Mouse (Mus musculus) layer of hippocampus, postnatal 36 days (tissue): ENCODE measurements around the gene Abhd12b. TPM values are rescaled to one million over a fixed set of nuclear protein-coding genes. Genes with fewer than 3 reads are reported as not detected.
"Not testable (repeated sequence)": the region's sequence is repeated elsewhere in the genome, so short reads cannot be mapped to it uniquely, and the experiment has no call there.

Experiments used
- DNase-seq, 2 experiments: peaks; one replicate each; pipeline ENCODE4 v3.0.0; 2022
- total RNA-seq, 2 experiments: library from RNA; stranded (reverse); gene quantifications; 2 replicates each; pipeline ENCODE4 v1.2.3; 2021

Gene Abhd12b
- total RNA-seq, 2 experiments from 2014 or later, result 0.20 TPM; not detected in 1

DNA sequence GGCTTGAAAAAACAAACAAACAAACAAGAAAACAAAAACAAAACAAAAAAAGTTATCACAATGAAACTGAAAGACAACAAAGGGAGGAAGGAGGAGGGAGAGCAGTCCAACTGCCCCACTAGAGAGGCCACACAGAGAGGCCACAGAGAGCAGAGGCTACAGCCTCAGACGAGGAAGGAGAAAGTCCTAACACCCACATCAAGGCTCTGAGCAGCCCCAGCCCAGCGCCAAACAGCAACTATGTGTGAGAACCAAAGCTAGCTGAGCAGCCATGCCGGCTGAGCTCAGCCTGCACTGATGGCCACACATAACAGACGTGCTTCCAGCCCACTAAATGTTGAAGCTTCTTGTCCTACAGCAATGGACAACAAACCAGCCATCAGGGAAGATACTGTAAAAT, 14.1 kb upstream of the Abhd12b start:
- no peak for DNase-seq

DNA sequence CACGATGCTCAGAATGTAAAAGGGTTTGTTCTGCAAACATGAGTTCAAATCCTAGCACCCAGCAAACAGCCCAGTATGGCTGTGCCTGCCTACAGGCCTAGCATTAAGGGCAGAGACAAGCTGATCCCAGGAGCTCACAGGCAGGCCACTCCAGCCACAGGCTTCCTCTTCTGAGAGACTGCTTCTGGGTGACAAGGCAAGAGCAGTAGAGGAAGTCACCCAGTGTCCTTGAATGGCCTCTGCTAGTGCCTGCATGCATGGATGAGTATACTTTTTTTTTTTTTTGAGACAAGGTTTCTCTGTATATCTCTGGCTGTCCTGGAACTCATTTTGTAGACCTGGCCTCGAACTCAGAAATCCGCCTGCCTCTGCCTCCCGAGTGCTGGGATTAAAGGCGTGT, 13.4 kb upstream of the Abhd12b start:
- no peak for DNase-seq

DNA sequence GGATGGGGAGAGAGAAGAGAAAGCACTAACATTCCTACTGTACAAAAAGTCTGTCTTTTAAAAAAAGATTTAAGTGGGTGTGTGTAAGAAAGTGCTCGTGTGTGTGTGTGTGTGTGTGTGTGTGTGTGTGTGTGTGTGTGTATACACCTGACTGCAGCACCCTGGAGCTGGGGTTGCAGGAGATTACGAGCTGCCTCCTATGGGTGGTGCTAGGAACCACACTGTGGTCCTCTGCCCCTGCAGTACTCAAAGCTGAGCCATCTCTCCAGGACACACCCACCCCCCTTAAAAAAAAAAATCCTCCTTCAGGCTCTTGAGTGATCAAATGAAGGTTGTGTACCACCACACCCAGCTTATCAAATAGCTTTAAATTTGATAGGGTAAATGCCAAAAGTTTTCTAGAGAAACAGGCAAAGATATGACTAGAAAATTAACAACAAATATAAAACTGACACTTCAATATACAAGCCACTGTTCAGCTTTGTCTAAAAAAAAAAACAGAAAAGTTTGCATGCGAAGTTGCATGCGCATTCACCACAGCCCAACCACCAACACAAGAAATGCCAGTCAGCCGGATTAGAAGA, 12.9 kb upstream of the Abhd12b start:
- DNase-seq, result no peak

DNA sequence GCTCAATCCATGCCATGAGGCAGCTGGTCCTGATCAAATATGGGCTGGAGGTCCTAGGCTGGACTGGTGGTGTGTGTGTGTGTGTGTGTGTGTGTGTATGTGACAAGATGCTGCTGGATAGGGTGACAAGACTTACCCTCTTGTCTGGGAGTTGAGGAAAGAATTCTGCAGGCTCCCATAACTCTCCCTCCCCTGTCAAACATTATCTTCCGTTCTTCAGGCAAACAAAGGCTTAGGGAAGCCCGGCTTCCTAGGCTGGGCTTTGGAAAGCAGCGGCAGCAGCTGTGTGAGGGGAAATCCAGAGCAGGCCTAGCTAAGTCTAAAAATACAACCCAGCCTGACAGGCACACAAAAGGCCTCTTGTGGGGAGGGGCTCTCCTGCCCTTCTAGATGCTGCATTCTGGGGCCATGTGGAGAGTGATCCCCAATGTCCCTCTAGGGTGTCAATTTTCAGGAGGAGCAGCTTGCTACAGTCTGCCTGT, 9.8 kb upstream of the Abhd12b start:
- not testable (repeated sequence) for DNase-seq

DNA sequence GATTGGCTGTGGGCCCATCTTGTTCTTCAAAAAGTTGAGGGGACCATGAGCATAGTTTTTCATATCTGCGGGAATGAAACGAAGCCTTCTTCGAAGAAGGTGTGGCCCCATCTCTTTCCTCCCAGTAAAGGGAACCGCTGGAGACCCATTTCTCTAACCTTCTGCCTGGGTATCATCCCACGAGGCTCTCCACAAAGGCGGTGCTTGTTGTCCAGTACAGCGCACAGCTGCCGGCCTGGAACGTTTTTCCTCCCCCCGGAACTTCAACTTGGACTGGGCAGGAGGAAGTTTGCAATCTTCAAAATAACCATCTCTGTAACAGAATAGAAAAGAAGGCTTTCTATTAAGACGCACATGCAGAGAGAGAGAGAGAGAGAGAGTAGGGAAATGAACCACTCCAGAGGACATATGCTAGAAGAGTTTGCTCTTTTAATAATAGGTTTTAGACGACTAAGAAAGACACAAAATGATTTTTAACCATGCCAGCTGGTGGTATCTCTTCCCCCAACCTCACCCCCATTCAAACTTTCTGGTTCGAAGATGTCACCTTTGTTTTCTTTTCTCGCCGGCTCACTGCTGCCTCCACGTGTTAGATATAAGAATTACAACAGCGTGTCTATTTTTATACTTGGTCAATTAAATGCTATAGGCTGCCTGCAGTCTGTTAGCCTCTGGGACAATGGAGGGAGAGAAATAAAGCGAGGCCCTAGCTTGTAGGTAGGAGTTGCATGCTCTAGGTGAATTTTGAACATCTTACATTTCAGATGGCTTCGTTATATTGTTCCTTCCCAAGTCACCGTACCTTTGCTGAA, 9.1 kb upstream of the Abhd12b start:
- peak; percentile 25 to 47 for DNase-seq

DNA sequence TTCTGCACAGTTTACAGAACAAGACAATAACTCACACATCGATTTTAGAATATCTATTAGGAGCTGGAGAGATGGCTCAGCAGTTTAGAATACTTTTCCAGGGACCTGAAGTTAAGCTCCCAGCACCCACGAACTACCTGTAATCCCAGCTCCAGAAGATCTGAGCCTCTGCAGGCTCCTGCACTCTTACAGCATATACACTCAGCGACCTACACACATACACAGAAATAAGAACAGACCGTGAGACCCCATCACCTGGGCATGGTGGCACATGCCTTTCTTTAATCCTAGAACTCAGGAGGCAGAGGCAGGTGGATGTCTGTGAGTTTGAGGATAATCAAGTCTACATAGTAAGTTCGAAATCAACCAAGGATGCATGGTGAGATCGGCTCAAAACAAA, 8.4 kb upstream of the Abhd12b start:
- no peak for DNase-seq

DNA sequence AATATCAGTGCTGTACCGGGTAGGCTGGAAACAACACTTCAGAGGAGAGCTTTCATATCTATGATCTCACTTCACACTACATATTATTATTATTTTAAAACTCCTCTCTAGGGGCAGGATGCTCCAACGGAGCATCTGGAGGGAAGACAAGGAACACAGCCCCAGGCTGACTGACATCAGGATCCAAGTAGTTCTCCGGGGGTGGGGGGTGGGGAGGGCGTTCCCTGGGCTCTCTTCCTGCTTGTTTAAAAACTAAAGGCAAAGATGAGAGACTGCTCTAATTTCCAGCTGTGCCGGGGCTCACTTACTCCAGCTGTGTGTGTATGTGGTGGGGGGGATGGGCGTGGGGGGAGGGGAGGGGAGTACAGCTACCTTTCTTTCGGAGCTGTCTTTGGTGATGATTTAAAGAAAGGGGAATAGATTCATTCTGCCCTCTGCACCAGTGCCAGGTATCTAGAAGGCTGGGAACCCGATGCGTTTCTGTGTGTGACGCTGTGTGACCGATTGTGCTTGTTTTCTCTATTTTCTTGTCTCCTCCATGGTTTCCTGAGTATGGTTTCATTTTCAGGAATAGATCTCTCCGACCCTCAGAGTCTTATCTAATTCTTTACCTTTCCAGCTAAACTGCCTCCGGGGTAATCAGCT, 5.8 kb upstream of the Abhd12b start:
- DNase-seq, result no peak

DNA sequence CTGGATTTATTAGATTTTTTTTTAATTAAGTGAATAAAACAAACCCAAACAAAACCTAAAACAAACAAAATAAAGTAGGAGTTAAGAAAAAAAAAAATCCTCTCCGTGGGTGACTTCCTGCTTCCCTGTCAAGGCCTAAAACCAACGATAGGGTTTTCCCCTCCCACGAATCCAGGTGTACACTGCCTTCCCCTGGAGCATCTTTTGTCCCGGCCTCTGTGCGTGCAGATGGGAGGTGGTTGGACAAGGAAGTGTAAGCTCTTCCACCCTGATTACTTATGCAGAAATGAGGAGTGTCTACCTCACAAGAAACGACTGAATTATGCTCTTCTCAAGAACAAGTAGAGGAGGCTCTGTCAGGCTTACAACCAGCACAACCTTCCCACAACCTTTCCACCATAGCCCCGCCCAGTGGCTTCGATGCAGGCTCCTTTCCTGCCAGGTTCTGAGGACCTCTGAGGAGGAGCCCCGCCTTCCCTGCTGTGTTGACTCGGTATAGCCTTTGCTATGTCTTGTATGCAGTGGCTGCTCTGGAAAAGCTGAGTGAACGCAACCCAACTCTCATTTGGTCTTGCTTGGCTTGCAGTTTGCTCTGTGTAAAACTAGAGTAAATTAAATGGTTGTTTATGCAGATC, 5.2 kb upstream of the Abhd12b start:
- no peak for DNase-seq

DNA sequence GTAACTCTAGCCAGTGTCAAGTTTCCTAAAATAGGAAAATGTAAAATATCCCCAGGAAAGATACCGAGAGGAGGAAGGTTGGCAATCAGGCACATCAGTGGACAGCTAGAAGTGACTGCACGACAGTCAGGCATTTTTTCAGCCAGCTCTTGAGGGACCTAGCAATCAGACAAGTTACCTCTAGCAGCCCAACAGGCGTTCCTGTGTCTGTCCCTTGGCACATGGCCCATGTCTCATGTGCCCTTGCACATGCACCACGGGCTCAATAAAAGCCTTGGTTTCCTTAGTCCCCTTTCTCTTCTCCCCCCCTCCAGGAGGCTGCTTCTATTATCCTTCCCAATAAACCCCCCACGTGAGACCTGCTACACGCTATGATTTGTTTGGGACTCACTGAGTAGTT, 2.3 kb downstream of the Abhd12b start:
- no peak for DNase-seq

DNA sequence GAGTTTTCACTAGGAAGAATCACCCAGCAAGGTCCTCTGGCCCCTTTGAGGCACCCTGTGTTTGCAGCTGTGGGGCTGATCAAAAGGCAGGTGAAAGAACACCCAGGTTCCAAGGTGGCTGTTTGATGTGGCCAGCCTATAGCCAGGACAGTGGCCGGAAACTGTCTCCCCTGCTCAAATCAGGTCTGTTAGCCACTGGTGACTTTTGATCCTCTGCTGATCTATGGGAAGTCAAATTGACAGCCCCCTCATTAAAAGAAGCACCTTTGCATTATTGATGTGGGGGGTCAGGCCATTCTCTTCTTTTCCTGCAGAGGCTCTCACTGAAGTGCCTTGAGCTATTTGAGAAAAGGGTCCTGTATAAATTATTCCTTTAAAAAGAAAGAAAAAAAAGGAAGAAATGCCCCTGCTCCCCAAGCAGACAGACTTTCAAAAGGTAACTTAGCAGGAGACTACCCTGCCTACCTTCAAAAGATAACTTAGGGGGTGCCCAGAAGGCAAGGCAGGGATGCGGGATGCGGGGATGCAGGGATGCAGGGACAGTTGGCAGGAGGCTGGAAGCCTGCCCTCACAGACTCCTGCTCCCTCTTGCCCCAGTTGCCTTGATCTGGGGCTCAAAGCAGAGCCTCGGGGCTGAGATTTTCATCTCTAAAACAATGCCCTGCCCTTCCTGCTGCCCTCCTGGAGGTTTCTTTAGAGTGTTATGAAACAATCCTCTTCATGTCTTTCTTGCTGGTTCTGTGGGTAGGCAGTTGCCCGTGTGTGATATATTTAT, 3.5 kb downstream of the Abhd12b start:
- no peak for DNase-seq

DNA sequence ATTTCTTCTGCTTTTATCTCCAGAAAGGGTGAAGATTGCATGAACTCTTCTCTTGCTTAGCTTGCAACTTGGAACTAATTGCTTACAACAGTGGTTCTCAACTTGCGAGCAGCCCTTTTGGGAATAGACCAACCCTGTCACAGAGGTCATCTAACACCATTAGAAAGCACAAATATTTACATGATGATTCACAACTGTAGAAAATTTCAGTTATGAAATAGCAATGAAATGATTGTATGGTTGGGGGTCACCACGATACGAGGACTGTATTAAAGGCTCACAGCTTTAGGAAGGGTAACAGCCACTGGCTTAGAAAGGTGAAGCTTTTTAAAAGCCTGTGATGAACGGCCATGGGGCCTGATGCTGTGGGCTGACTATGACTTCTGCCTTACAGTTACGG, 7.1 kb downstream of the Abhd12b start:
- no peak for DNase-seq

DNA sequence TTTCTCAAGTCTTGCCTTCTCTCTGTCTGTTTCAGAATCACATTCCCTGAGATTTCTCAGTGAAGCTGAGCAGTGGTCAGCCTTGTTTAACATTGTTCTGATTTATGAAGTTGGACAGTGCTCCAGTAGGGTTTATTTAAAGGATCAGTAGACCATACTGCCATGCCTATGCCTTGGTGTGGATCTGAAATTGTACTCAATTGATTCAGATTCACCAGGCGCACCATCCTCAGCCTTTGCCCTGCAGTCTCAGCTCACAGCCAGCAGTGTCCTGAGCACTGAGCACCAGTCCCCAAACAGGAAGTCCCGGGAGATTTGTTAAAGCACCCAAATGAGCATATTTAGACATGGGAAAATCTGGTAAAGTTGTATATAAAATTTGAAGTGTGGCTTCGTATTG, 10.8 kb downstream of the Abhd12b start:
- DNase-seq, result no peak

DNA sequence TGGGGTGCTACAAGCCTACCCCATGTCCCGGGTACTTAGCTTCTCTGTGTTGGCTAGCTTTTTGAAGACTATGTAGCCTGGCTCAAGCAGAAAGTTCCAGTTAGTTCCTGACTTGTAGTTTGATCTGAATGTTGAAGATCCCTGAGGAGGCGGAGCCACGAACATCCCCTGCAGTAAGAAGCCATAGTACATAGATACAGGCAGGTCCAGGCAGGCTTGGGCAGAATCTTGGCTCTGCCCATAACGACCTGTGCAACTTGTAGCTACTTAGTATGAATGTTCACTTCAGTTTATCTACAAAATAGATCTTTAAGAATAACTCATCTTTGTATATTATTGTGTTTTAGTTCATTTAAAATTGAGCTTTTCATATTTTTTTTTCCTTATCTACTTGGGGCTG, 14.0 kb downstream of the Abhd12b start:
- DNase-seq, result no peak

DNA sequence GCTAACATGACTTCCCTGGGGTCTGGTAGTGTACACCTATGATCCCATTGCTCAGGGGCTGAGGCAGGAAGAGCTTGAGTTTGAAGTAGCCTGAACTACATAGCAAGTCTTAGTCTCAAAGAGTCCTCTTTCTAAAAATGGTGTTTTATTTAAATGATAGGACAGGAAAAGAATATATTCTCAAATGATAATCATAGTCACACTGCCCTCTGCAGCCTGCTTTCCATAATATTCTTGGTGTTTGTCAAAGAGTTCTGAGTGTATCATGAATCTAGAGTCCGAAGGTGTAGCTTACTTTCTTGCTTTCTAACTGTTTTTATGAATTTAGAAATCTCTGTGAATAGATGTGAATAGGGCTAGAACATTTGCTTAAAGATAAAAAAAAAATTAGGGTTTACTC, 16.0 kb downstream of the Abhd12b start:
- DNase-seq, result no peak

DNA sequence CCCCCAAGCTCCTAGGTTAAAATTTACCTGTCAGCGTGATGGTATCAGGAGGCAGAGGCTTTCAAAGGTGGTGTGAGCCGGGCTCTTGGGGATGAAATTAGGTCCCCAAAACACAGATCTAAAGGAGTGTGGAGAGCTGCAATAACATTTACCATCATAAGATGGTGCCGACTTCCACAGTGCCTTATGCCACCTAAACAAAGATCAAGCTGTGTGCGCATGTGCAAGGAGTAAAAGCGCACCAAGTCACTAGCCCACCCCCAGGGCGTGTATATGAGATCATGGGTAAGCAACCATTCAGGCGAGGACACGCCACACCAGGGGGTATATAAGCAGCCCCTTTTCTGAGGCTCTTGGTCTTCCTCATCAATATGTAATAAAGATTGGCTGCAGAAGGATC, 29.6 kb downstream of the Abhd12b start:
- DNase-seq, result not testable (repeated sequence)

DNA sequence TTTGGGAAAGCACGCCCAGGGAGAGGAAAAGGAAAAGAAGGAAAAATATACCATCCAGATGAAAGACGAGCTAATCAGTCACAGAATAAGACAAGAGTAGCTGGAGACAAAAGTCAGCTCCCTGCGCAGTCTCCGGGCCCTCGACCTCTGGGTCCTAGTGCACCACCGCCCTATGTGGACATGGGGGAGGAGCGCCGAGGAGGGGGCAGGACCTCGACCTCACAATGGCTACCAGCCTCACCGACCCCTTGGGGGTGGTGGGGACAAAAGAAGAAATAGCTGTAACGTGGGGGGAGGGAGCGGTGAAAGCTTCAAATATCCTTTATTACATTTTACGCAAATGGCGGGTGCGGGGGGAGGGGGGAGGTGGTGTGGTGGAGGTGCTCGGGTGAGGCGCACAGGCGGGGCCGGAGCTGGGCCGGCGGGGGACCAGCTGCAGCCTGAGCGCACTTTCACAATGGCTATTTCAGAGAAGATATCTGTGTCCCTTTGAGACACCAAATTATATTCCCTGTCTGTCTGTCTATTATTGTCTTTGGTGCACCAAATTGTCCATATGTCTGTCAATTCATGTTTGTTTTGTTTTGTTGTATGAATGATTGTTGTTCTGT, 30.3 kb downstream of the Abhd12b start:
- DNase-seq, result no peak

DNA sequence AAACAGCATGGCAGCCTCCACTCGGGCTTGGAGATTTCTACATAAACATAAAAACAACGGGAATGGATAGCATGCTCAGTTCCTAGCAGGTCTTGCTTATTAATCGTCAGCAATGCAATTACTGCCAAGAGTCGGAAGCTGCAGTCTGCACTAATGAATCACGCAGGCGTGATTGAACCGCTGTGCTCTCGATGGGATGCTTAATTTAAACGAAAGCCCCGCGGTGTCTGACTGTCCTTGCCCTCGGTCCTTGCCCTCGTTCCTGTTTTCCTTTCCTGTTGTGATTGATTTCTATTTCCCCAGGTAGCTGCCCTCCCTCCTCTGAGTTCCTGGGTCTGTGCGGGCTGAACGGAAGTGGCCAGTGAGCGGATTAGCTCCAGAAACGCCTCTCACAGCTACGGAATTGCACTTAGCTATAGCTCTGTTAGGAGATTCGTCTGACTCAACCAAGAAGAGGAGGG, 38.4 kb downstream of the Abhd12b start:
- DNase-seq, result peak; percentile 15 to 16

DNA sequence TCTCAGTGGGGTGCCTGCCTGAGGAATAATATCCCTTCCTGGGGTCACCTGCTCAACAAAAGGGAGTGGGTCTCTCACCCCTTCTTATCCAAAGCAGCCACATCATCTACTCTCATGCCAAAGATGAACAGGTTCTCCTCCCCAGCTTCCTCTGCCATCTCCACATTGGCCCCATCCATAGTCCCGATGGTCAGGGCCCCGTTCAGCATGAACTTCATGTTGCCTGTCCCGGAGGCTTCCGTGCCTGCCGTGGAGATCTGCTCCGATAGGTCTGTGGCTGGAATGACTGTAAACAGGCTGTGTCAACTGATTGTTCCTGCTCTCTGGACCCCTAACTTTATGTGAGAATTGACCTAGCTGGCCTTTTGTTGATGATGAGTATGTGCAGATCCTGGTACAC, 41.5 kb downstream of the Abhd12b start:
- no peak for DNase-seq

DNA sequence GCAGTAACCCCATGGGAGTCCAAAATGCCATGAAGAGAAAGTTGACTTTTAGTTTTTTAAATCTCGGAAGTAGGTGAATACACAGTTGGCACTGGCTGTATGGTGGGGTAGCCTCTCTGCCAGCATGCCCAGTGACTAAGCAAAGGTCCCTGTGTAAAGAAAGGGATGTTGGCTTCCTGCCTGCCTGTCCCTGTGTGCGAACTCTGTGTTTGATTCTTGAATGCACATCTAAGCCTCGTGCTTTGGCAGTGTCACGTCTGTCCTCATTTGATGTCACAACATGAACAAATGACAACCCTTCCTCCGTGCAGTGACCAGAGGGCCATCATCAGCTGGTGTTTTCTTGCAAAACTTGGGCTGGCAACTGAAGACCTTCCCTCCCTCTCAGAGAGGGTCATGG, 42.4 kb downstream of the Abhd12b start:
- no peak for DNase-seq

DNA sequence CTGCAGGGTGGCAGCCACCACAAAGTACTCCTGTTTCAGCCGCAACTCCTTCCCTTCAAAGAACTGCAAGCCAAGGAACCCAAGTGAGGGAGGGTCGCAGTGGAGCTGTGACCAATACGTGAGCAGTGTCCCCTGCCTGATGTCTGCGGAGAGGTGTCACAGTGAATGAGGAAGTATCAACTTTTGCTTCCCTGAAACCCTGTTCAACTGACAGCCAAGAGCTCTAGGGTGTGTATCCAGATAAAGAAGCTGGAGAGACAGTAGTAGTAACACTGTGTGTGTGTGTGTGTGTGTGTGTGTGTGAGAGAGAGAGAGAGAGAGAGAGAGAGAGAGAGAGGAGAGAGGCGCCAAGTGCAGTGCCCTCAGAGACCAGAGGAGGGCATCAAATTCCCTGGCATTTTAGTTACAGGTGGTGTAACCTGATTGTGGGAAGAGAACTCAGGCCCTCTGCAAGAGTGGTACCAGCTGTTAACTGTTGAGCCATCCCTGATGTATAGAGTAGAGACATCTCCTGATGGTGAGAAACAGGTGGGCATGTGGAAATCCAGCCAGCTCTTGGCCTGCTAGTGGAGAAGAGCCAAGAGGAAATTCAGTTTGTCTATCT, 48.1 kb downstream of the Abhd12b start:
- DNase-seq, result no peak

DNA sequence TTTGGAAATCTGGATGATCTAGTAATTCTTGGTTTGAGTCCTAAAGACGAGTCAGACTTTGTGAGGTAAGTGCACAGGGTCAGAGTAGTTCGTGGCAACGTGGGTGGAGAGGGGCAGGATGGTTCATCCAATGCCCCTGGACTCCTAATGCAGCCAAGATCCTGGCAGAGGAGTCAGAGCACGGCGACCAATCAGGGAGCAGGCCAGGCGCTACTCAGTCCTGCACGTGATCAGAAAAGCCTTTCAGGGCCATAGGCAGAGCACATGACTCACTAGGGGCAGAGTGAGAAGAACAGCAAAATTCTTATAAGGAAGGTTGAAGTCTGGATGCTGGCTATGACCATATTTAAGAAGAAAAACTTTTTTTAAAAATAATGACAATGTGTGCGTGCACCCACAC, 50.5 kb downstream of the Abhd12b start:
- no peak for DNase-seq
